Mouse (Mus musculus) adrenal gland, postnatal 25 days (tissue): ENCODE measurements around the gene Klhl40. TPM values are rescaled to one million over a fixed set of nuclear protein-coding genes. Genes with fewer than 3 reads are reported as not detected.

Experiments used
- DNase-seq: peaks from one replicate; pipeline ENCODE4 v3.0.0; 2021; ENCODE audit warnings: mixed read lengths
- total RNA-seq: library from RNA; stranded (reverse); gene quantifications from 2 replicates; pipeline ENCODE4 v1.2.3, GENCODE M21; 2021

Gene Klhl40
- total RNA-seq, 1 experiment from 2014 or later, result 0.18 TPM

- peak; percentile 53 for DNase-seq
These were observed 738 bp downstream of the Klhl40 start for GRCm38 (mm10) chr9:121778066-121778624.

DNA sequence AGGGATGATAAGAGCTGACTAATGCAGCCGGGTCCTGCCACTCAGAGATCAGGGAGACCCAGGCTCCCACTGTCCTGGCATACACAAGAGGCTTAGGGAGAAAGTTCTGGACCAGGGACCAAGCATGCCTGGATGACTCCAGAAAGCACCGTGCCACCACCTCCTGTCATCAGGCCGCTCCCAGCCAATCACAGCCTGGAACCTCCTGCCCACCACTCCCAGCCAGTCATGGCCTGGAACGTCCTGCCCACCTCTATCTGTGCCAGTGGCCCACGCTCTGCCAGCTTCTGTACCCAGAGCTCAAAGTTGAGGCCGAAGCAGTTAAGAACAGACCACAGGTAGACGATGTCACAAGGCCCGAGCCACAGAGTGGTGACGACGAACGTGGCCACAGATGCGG, 7.4 kb downstream of the Klhl40 start:
- no peak for DNase-seq

DNA sequence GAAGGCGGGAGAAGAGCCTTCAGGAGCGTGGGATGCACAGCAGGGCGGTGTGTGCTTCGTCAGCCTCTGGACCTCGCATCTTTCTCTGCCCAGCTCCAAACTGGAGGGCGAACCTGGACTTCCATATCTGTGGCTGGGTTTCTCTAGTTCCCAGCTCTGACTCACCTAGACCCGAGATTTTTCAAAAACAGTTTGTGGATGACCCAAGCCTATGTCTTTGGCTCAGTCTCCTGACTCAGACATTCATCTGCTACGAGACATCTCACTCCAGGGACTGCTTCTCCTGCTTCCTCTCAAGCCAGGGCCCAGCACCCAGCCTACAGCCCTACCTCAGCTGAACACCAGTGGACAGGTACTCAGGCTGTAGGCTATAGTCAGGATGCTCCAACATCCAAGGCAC, 7.9 kb downstream of the Klhl40 start:
- DNase-seq, result no peak

- no peak for DNase-seq
These were observed 9.0 kb downstream of the Klhl40 start for GRCm38 (mm10) chr9:121786359-121786758.

DNA sequence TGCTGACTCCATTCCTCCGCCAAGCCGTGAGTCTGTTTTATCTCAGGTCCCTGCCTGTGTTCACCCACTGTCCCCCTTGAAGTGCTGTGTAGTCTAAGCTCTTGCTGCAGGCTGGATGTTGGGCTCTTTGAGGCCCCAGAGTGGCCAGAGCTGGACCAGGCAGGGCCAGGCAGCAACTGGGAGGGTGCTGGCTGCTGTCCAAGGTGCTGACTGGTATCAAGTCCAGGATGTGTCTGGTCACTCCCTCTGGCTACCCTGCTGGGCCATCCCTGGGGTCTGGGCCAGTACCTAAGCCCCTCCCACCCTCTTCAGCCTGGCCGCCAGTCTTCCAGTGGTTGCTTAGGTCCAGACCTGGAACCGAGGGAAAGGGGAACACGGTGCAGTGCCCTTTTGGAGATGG, 13.8 kb downstream of the Klhl40 start:
- DNase-seq, result peak; percentile 76

GRCm38 (mm10) chr9:121791757-121792521, 14.5 kb downstream of the Klhl40 start, which contains the start of gene Hhatl:
Gene Hhatl, minus strand, starts transcription at chr9:121792507.
- DNase-seq, result no peak

GRCm38 (mm10) chr9:121794972-121795539, 17.6 kb downstream of the Klhl40 start:
- DNase-seq, result no peak

GRCm38 (mm10) chr9:121797722-121798121, 20.3 kb downstream of the Klhl40 start:
- no peak for DNase-seq

DNA sequence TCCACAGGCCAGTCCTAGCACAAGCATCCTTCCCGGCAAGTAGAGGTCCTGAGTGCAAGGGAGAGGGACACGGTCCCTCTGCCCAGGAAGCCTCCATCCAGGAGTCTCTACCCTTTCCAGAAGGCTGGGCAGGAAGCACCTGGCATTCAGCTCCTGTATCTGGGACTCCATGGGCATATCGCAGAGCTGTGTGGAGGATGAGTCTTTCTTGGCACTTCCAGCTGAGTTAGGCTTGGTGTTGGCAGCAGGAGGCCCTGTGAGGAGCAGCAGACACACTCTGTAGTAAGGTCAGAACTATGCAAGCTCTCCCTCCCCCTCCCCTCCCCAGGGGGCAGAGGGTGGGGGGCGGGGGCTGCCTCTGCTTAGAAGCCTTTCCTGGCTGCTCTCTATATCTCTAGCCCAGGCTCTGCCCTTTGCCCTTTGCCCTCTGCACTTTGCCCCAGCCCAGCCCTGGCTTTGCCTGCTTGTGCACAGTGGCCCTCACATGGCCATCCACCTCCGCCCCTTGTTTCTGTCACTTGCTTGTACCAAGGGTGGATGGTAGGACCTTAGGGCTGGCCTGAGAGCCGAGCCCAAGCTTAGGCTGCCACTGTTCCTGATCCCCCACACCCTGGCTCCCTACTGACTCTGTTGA, 21.6 kb downstream of the Klhl40 start:
- DNase-seq, result no peak

DNA sequence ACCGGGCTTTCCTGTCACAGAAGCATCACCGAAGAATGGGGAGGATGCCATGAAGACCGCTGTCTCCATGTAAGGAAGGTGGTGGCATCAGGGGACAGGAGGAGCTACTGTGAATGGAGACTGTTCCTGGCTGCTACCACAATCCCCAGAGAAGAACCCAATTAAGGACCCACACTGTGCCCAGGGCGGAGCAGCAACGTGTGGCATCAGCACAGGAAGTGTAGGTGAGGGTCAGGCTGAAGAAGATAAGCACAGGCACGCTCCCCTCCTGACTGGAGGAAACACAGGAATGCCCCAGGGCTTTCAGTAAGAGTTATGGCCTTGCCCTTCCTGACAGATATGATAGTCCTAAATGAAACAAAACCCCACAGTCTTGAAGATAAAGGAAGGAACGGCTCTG, 25.3 kb downstream of the Klhl40 start:
- no peak for DNase-seq

DNA sequence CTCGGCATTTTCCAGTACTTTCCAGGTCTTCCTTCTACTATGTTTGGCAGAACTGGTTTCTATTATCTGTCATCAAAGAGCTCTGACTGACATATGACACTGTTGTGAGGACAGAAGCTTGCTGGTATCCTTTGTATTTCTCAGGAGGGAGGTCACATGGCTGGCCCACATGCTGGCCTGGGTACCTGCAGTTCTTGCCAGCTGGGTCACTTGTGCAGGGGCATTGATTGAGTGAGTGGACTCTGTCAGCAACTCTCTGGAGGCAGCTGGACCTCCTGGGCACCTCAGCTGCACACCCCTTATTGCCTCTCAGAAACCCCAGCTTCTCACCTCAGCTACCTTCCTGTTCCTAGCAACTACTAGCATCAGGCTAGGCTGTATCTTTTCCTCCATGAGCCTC, 30.1 kb downstream of the Klhl40 start:
- DNase-seq, result no peak

GRCm38 (mm10) chr9:121807947-121808346, 30.5 kb downstream of the Klhl40 start:
- no peak for DNase-seq

DNA sequence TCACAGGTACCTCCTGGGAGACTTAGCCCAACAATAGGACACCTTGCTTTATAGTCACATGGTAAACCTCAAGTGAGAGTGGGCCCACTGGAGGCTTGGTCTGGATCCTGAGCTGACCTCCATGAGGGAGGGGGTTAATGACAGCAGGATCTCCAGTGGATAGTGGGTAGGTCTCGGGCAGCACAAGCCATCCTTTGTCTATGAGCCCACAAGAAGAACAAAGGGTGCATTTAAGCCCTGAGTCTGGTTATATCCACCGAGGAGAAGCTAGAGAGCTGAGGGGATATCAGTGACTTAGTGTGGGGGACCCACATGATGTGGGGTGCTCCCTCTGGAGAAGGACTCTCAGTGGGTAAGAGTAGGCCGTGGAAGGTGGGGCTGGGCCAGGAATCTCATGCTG, 31.1 kb downstream of the Klhl40 start:
- DNase-seq, result no peak

DNA sequence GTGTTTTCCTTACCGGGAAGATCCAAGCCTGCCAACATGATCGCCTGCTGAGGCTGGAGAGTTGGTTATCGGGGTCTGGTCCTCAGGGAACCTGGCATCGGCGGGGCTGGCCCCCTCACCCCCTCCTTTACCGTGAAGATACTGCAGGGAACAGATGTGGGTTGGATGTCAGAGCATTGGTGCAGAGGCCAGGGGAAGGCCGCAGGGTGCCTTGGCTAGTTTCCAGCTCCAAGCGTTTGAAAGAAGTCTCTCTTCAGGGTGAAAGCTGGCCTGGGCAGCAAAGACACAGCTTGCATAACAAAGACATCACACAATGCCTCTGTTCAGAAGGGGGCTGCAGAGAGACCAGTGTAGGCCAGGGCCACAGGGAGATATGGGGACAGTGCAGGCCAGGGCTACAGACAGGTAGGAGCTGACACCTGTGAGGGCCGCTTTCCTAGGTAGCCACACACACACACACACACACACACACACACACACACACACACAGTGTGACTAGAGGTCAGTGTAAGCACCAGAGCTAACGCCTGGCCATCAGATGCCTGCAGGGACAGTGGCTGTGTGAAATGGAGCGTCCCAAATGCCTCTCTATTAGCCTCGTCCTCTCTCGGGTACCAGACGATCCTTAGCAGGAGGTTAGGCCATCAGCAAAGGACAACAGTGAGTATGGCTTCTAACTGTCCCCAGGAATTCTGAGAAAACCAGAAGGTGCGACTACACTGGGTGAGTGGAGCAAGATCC, 32.8 kb downstream of the Klhl40 start:
- DNase-seq, result no peak

DNA sequence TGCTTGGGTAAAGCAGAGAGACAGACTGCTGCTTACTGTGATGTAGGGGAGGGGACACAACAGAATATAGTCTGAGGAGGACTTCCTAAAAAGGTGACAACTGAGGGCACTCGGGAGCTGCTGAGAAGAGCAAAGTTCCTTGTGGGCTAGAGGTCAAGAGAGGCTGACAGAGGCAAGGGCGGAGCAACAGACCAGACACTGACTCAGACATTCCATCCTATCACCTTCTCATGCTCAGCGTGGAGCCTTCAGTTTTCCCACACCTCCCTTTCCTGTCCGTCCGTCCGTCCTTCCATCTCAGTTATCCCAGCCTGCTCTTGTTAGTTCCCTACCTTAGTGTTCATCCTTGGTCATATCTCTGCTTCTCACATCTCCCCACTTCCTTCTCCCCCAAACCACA, 37.8 kb downstream of the Klhl40 start:
- DNase-seq, result no peak

- peak; percentile 37 for DNase-seq
These were observed 41.8 kb downstream of the Klhl40 start for GRCm38 (mm10) chr9:121819073-121819770.

DNA sequence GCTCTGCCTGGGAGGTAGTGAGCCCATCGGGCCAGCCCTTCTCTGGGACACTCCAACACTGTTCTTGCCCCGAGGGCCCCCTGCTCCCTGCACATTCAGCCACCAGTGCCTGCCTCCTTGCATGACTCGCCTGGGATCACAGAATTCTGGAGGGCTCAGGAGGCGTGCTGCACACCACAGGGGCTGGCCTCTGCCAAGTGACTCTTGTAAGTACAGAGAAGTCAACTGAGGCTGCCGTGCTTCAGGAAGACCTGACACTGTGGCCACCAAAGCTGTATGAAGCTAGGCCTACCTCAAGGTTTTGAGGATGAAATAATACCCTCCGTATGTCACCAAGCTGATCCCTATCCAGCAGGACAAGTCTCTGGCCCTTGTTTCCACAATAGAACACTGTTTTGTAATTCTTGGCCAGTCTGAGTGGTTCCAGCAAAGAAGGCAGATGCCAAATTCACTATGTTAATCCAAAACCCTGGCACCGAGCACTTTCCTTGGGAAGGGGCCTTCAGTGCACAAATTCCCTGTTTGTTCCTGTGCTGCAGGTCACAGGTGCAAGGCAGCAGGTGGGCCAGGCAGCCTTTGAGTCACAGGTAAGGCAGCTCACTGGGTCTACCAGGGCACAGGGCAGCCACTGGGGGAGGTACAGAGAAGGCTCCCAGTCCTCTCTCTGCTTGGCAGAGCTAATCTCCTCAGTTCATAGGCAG, 42.5 kb downstream of the Klhl40 start:
- no peak for DNase-seq

GRCm38 (mm10) chr9:121820765-121821164, 43.4 kb downstream of the Klhl40 start:
- no peak for DNase-seq

GRCm38 (mm10) chr9:121822585-121822991, 45.2 kb downstream of the Klhl40 start:
- DNase-seq, result no peak

GRCm38 (mm10) chr9:121823051-121823450, 45.6 kb downstream of the Klhl40 start:
- DNase-seq, result no peak

DNA sequence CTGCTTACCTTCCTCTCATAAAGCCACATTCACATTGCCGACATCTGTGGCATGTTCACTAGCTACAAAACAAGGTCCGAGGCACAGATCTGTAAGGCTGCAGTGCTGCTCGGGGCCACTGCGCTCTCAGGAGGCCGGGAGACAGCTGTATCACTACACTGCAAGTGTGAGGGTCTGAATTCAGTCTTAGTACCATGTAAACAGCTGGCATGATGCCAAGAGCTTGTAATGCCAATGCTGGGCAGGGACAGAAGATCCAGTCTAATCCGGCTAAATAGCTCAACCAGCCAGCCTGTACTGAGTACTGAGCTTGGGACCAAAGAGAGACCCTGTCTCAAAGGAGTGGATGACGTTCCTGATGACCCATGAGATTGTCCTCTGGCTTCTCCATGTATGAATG, 46.6 kb downstream of the Klhl40 start:
- DNase-seq, result no peak
